Mouse (Mus musculus) thymus, adult 2 months (tissue): ENCODE measurements around the gene Tcn2.

Source experiments
- CTCF ChIP-seq: fragments of 200-500 bp; IDR thresholded peaks from 2 replicates; pipeline ENCODE4 v1.5.1; 2012; ENCODE audit warnings: mild to moderate bottlenecking, control low read depth, low read length, moderate library complexity, borderline replicate concordance; ENCODE audit not compliant: control insufficient read depth, poor library complexity, insufficient read depth; ENCODE audit errors: extremely low read depth
- POLR2A ChIP-seq: fragments of 200-500 bp; IDR thresholded peaks from 2 replicates; pipeline ENCODE4 v1.6.1; 2012; ENCODE audit warnings: mild to moderate bottlenecking, low read length, control low read depth, moderate library complexity; ENCODE audit not compliant: control insufficient read depth, poor library complexity, insufficient read depth; ENCODE audit errors: extremely low read depth

GRCm38 (mm10) chr11:3900296-3900695 is 31.7 kb downstream of the Tcn2 start:
- TF ChIP-seq POLR2A (no peak), CTCF (no peak)
